Mouse (Mus musculus): ENCODE results near the gene Gpm6b.

DNA sequence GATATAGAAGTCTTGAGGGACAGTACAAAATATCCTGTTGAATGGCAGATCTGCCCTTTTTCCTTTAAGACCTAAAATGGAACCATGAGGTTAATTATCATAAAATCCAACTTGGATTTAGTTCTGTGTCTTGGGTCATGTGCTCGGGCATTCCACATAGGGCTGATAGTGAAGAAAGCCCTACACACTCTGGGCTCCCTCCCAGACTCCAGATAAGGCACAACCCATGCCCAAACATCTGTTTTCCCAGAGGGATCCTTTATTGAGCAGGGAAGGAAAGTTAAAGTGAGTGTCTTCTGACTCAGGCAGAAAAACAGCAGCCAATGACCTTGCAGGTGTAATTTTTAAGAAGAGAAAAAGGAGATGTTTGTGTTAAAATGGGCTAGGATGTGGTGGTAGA lies 116.2 kb downstream of the Gpm6b start:
- TF ChIP-seq CTCF (IDR thresholded peaks at IDR 0.05; ENCODE audit: low read depth) (no peak), EP300 (IDR thresholded peaks at IDR 0.05; ENCODE audit: low read depth) (no peak)

Data from liver, postnatal 0 days (tissue).